Mouse (Mus musculus) myocyte (in vitro differentiated cells): ENCODE results near the gene Rbm12.

Experiments used
- E2F4 ChIP-seq: IDR thresholded peaks from one replicate; pipeline ENCODE4 v1.6.1; 2011; ENCODE audit warnings: mild to moderate bottlenecking, control low read depth, moderate library complexity; ENCODE audit not compliant: insufficient read depth
- MAX ChIP-seq: IDR thresholded peaks from one replicate; pipeline ENCODE4 v1.6.1; 2011; ENCODE audit warnings: low read depth, mild to moderate bottlenecking, control low read depth
- POLR2A ChIP-seq: IDR thresholded peaks from one replicate; pipeline ENCODE4 v1.6.1; 2011; ENCODE audit warnings: low read depth, mild to moderate bottlenecking, control low read depth, moderate library complexity; ENCODE audit not compliant: insufficient read length

DNA sequence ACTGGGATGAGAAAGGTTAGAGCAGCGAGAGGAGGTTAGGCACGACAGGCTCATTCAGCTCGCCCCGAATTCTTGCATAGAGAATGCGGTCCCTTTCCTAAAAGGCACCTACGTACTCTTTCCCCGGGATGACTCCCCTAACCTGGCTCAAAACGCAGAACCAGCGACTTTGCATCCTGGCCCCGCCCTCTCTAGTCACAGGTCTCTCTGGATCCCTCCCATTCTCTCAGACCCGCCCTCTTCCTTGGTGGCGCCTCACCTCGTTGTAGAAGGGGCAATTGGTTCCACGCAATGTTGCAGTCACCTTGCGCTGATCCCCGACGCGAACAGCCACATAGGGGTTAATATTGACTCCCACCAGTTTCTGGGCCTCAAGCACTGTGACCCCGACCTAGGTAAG is 63.8 kb downstream of the Rbm12 start:
- TF ChIP-seq MAX = no peak
- TF ChIP-seq POLR2A = no peak
- TF ChIP-seq E2F4 = no peak
